Mouse (Mus musculus): Measurements from ENCODE around the gene Clec2d. TPM values are rescaled to one million over a fixed set of nuclear protein-coding genes. Genes with fewer than 3 reads are reported as not detected.

The Clec2d gene
- polyA plus RNA-seq, 1 experiment from 2014 or later: 0.13 TPM

DNA sequence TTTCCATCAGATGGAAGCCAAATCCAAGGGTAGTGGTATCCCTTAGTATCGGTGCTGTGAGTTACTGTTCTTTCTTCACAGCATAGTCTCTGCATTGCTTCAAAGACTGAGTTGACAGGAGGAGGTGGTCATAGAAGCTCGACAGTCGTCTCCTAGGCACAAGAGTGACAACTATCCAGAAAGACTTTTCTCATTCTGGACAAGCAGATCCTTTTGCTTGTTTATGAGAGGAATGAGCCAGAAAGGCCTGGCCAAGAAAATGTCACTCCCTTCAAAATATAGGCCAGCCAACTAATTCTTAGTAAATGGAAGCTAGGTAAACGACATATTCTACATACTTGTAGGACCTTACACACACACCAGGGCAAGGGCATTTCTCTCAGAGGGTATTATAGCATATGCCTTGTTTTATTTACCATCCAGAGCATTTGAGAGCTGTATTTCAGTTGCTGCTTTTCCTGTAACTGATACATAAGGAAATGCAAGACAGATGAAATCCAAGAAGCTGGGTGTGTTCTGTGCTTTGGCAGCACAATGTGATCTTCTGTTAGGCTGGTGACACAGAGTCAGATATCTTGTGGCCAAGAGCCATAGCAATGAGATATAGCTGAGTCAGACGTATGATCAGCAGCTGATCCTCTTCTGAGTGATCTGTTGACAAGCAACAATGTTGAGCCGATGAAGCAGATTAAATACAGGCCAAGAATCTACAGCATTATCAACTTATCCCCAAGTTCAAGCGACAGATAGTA, 35.6 kb downstream of the Clec2d start:
- Histone ChIP-seq H3K36me3 (no peaks in the 10 kb centered on the region), H3K4me1 (no peaks in the 10 kb centered on the region), H3K27ac (no peak overlapping the region), H3K9me3 (no peaks in the 10 kb centered on the region), H3K27me3 (no peaks in the 10 kb centered on the region), H3K9ac (no peak overlapping the region), H3K4me3 (no peak overlapping the region), H3K4me2 (replicated peaks) (no peak overlapping the region)
- 77% methylated on average over 7 of the region's 7 CpGs for WGBS
- ATAC-seq (ENCODE audit: insufficient number of reproducible peaks, insufficient read depth, low FRiP score, low TSS enrichment): no peak

- Histone ChIP-seq H3K4me3 (no peak overlapping the region), H3K9me3 (no peaks in the 10 kb centered on the region), H3K27ac (no peak overlapping the region), H3K4me2 (replicated peaks) (no peak overlapping the region), H3K36me3 (no peaks in the 10 kb centered on the region), H3K9ac (no peak overlapping the region), H3K4me1 (no peaks in the 10 kb centered on the region), H3K27me3 (no peaks in the 10 kb centered on the region)
- WGBS: 85% methylated on average over 3 of the region's 3 CpGs
- no peak for ATAC-seq (ENCODE audit: insufficient number of reproducible peaks, insufficient read depth, low FRiP score, low TSS enrichment)
These were observed 36.4 kb downstream of the Clec2d start for GRCm38 (mm10) chr6:129216721-129217230.

DNA sequence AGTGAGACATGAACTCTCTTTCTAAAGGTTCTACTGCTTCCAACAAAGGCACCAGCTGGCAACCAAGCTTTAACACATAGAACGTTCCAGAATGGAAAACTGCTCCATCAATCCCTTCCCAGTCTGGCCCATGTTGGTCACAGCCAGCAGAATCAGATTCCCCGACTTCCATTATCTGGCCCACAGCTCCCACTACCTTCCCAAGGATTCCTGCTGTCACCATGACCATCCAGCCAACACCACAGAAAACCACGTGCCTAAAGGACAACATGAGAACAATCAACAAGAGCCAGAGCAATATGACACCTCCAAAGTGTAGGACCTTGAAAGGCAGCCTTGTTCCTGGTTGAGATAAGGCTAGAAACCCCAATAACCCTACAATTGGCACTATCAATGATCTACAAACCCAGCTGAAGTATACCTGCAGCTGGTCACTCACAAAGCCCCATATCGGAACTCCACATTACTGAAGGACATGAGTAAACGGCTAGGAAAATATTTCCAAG, 37.8 kb downstream of the Clec2d start:
- H3K4me3 ChIP-seq: no peak overlapping the region
- WGBS: 77% methylated on average over 5 of the region's 5 CpGs
- no peak overlapping the region for H3K4me2 ChIP-seq (replicated peaks)
- no peak overlapping the region for H3K9ac ChIP-seq
- H3K4me1 ChIP-seq: no peaks in the 10 kb centered on the region
- H3K27me3 ChIP-seq: no peaks in the 10 kb centered on the region
- no peaks in the 10 kb centered on the region for H3K36me3 ChIP-seq
- ATAC-seq (ENCODE audit: insufficient number of reproducible peaks, insufficient read depth, low FRiP score, low TSS enrichment): no peak
- no peaks in the 10 kb centered on the region for H3K9me3 ChIP-seq
- no peak overlapping the region for H3K27ac ChIP-seq

DNA sequence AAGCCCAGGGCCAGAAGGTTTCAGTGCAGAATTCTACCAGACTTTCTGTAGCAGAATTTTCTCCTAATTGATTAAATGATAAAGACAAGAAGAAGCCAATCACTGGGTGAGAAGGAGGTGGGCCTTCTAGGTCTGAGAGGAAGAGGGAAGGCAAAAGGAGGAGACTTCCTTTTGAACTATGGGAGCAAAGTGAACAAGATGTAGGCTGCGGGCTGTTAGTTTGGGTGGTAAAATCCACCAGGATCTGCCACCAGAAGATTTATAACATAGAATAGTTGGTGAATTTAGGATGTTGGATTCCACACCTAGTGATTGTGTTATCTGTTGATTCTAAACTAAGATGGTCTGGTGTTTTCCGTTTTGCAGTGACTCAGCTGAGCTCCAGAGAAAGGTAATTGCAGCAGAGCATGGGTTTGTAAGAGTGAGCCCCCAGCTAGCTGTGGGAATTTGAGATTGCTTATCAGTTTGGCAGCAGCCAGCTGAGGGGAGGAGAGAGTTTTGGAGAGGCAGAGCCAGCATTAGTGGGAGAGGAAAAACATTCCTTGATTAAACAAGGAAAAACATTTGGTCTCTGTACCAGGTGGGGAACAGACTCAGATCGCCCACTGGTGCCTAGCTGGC, 39.6 kb downstream of the Clec2d start:
- Histone ChIP-seq H3K4me2 (replicated peaks) (no peak overlapping the region), H3K36me3 (no peaks in the 10 kb centered on the region), H3K9ac (no peak overlapping the region), H3K27me3 (no peaks in the 10 kb centered on the region), H3K4me3 (no peak overlapping the region), H3K9me3 (no peaks in the 10 kb centered on the region), H3K4me1 (no peaks in the 10 kb centered on the region), H3K27ac (no peak overlapping the region)
- WGBS: 77% methylated on average over 3 of the region's 3 CpGs
- ATAC-seq (ENCODE audit: insufficient number of reproducible peaks, insufficient read depth, low FRiP score, low TSS enrichment): no peak

DNA sequence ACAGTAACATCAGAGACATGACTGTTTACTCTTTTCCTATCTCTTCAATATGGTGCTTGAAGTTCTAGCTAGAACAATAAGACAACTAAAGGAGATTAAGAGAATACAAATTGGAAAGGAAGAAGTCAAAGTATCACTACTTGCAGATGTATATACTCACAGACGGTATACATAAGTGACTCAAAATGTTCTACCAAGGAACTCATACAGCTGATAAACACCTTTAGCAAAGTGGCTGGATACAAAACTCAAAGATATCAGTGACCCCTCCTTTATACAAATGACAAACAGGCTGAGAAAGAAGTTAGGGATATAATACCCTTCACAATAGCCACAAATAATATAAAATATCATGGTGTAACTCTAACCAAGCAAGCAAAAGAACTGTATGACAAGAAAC, 40.6 kb downstream of the Clec2d start:
- Histone ChIP-seq H3K27me3 (no peaks in the 10 kb centered on the region), H3K9me3 (no peaks in the 10 kb centered on the region), H3K27ac (no peak overlapping the region), H3K4me2 (replicated peaks) (no peak overlapping the region), H3K9ac (no peak overlapping the region), H3K36me3 (no peaks in the 10 kb centered on the region), H3K4me3 (no peak overlapping the region), H3K4me1 (no peaks in the 10 kb centered on the region)
- WGBS: 96% methylated on average over 1 of the region's 1 CpGs
- ATAC-seq (ENCODE audit: insufficient number of reproducible peaks, insufficient read depth, low FRiP score, low TSS enrichment): no peak

- Histone ChIP-seq H3K4me3 (no peak overlapping the region), H3K9ac (no peak overlapping the region), H3K27ac (no peak overlapping the region), H3K36me3 (no peaks in the 10 kb centered on the region), H3K4me2 (replicated peaks) (no peak overlapping the region), H3K9me3 (no peaks in the 10 kb centered on the region), H3K4me1 (no peaks in the 10 kb centered on the region), H3K27me3 (no peaks in the 10 kb centered on the region)
- 80% methylated on average over 3 of the region's 3 CpGs for WGBS
- ATAC-seq (ENCODE audit: insufficient number of reproducible peaks, insufficient read depth, low FRiP score, low TSS enrichment): no peak
These were observed 41.9 kb downstream of the Clec2d start for GRCm38 (mm10) chr6:129222188-129222800.

GRCm38 (mm10) chr6:129223611-129224010, 43.2 kb downstream of the Clec2d start:
- Histone ChIP-seq H3K27ac (no peak overlapping the region), H3K9me3 (no peaks in the 10 kb centered on the region), H3K36me3 (no peaks in the 10 kb centered on the region), H3K27me3 (no peaks in the 10 kb centered on the region), H3K4me3 (no peak overlapping the region), H3K4me2 (replicated peaks) (no peak overlapping the region), H3K4me1 (no peaks in the 10 kb centered on the region), H3K9ac (no peak overlapping the region)
- WGBS: 61% methylated on average over 2 of the region's 2 CpGs
- ATAC-seq (ENCODE audit: insufficient number of reproducible peaks, insufficient read depth, low FRiP score, low TSS enrichment): no peak

DNA sequence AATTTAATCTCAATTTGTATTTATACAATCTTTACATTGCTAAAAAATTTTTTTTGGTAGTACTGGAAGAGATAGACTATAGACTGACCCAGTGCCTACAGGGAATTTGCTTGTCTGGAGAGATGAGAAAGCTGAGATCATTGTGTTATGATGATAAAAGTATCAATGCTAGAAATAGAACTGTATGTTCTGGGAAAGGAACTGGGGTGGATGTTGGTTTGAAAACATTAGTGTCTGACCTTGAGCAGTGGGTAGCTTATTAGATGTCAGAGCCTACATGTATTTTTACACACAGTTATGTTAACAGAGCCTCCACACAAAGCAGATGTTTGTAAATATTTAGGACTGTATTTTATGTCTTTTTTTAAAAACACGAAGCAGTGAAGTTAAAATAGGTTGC, 43.7 kb downstream of the Clec2d start:
- 83% methylated on average over 1 of the region's 1 CpGs for WGBS
- no peak overlapping the region for H3K27ac ChIP-seq
- H3K9me3 ChIP-seq: no peaks in the 10 kb centered on the region
- no peak overlapping the region for H3K4me2 ChIP-seq (replicated peaks)
- H3K9ac ChIP-seq: no peak overlapping the region
- H3K36me3 ChIP-seq: no peaks in the 10 kb centered on the region
- no peak for ATAC-seq (ENCODE audit: insufficient number of reproducible peaks, insufficient read depth, low FRiP score, low TSS enrichment)
- no peak overlapping the region for H3K4me3 ChIP-seq
- H3K4me1 ChIP-seq: no peaks in the 10 kb centered on the region
- H3K27me3 ChIP-seq: no peaks in the 10 kb centered on the region

DNA sequence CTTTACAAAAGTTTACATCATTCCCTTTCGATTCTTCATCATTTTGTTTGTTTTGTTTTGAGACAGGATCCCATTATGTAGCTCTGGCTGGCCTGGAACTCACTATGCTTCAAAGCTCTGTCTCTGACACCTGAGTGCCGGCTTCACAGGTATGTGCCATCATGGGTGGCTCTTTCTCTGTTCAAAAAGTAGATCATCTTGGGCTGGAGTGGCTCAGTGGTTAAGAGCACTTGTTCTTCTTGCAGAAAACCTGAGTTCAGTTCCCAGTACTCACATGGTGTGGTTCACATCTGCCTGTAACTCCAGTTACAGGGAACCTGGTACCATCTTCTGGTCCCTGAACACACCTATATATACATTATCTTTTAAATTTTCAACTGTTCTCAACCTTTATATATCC, 44.7 kb downstream of the Clec2d start:
- Histone ChIP-seq H3K4me1 (no peaks in the 10 kb centered on the region), H3K27ac (no peak overlapping the region), H3K9me3 (no peaks in the 10 kb centered on the region), H3K4me3 (no peak overlapping the region), H3K27me3 (no peaks in the 10 kb centered on the region), H3K9ac (no peak overlapping the region), H3K4me2 (replicated peaks) (no peak overlapping the region), H3K36me3 (no peaks in the 10 kb centered on the region)
- ATAC-seq (ENCODE audit: insufficient number of reproducible peaks, insufficient read depth, low FRiP score, low TSS enrichment): no peak
- 75% methylated on average over 2 of the region's 2 CpGs for WGBS

DNA sequence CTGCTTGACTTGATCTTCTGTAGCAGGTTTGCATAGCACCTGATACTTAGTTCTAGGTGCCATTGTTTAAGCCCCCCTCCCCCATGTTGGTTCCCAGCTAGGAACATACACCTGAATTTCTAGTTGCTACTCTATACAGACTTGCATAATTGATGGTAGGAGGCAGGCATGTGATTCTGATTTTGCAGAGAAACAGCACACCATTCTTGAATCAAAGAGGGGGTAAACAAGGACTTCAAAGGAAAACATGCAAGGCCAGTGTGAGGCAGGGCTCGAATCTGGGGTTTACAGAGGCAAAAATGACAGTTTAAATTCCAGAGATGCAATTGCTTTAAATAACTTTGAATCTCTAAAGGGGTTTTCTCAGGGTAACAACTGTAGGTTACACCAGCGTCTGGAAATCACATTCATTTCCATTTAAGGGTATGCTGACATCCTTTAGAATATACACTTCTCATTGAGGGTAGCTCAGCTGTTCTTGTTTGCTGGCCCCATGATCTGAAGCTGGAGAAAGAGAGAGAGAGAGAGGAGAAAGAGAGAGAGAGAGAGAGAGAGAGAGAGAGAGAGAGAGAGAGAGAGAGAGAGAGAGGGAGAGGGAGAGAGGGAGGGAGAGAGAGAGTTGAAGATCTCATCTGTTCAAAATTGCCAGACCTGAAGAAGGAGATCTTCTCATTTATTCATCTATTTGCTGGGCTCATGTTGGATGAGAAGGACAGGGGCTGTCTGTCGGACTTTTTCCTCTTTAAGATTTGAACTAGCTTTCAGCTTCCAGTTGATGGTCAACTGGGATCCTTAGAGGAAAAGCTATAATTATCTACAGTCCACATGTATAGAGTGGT, 48.7 kb downstream of the Clec2d start:
- no peaks in the 10 kb centered on the region for H3K27me3 ChIP-seq
- no peaks in the 10 kb centered on the region for H3K4me1 ChIP-seq
- H3K27ac ChIP-seq: peak overlapping the region; percentile 46; the same call in 1 of the 2 replicates
- H3K4me2 ChIP-seq (replicated peaks): no peak overlapping the region
- no peak overlapping the region for H3K9ac ChIP-seq
- no peak for ATAC-seq (ENCODE audit: insufficient number of reproducible peaks, insufficient read depth, low FRiP score, low TSS enrichment)
- no peaks in the 10 kb centered on the region for H3K9me3 ChIP-seq
- WGBS: 61% methylated on average over 3 of the region's 3 CpGs
- no peaks in the 10 kb centered on the region for H3K36me3 ChIP-seq
- H3K4me3 ChIP-seq: no peak overlapping the region

GRCm38 (mm10) chr6:129229774-129230578, 49.6 kb downstream of the Clec2d start:
- Histone ChIP-seq H3K27ac (peak overlapping the region; percentile 46; the same call in 1 of the 2 replicates), H3K4me1 (no peaks in the 10 kb centered on the region), H3K4me3 (no peak overlapping the region), H3K9me3 (no peaks in the 10 kb centered on the region), H3K27me3 (no peaks in the 10 kb centered on the region), H3K4me2 (replicated peaks) (no peak overlapping the region), H3K9ac (no peak overlapping the region), H3K36me3 (no peaks in the 10 kb centered on the region)
- 58% methylated on average over 3 of the region's 3 CpGs for WGBS
- 0 out of 2 replicates have a peak, but pooled peaks have one; percentile 4 for ATAC-seq (ENCODE audit: insufficient number of reproducible peaks, insufficient read depth, low FRiP score, low TSS enrichment)

Data from embryonic facial prominence, embryonic 12.5 days (tissue).